Mouse (Mus musculus): Measurements from ENCODE around the gene Trp73. TPM values are rescaled to one million over a fixed set of nuclear protein-coding genes. Genes with fewer than 3 reads are reported as not detected.

Gene Trp73
- polyA plus RNA-seq, 1 experiment from 2014 or later, result 6.6 TPM

- Histone ChIP-seq H3K36me3 (ENCODE audit: control insufficient read depth, insufficient read depth, low read length) (no peaks in the 10 kb centered on the region), H3K27me3 (ENCODE audit: control insufficient read depth, insufficient read depth, low read length) (peaks cover 2% of the 10 kb centered on the region), H3K27ac (ENCODE audit: low read depth, low read length) (no peak overlapping the region), H3K9me3 (ENCODE audit: control insufficient read depth, low read length) (no peaks in the 10 kb centered on the region), H3K4me3 (ENCODE audit: low read depth, low read length) (peak overlapping the region; percentile 14; the same call in 1 of the 2 replicates), H3K4me1 (replicated peaks; ENCODE audit: control insufficient read depth, insufficient read depth, low read length) (peaks cover 5% of the 10 kb centered on the region; the same call in 1 of the 2 replicates), H3K9ac (ENCODE audit: low read length) (peak overlapping the region; percentile 35; the same call in 1 of the 2 replicates), H3K4me2 (ENCODE audit: low read depth, low read length, severe bottlenecking) (peak overlapping the region; percentile 54)
- WGBS, result 24% methylated on average over 2 of the region's 2 CpGs
- no peak for DNase-seq (ENCODE audit: low spot score)
- no peak for ATAC-seq (replicated peaks; ENCODE audit: low FRiP score)
Observed at GRCm38 (mm10) chr4:154026441-154026761, 113.6 kb downstream of the Trp73 start.

- 4% methylated on average over 33 of the region's 33 CpGs for WGBS
- DNase-seq (ENCODE audit: low spot score) (peak; percentile 80), ATAC-seq (replicated peaks; ENCODE audit: low FRiP score) (peak; percentile 47)
- peaks cover 5% of the 10 kb centered on the region; the same call in 1 of the 2 replicates for H3K4me1 ChIP-seq (replicated peaks; ENCODE audit: control insufficient read depth, insufficient read depth, low read length)
- H3K9me3 ChIP-seq (ENCODE audit: control insufficient read depth, low read length), result no peaks in the 10 kb centered on the region
- no peak within 1 kb of the TSS for H3K27ac ChIP-seq (ENCODE audit: low read depth, low read length)
- H3K27me3 ChIP-seq (ENCODE audit: control insufficient read depth, insufficient read depth, low read length), result peaks cover 2% of the 10 kb centered on the region
- peak within 1 kb of the TSS; percentile 35 for H3K9ac ChIP-seq (ENCODE audit: low read length)
- H3K4me2 ChIP-seq (ENCODE audit: low read depth, low read length, severe bottlenecking), result peak within 1 kb of the TSS; percentile 54
- H3K36me3 ChIP-seq (ENCODE audit: control insufficient read depth, insufficient read depth, low read length), result peaks cover 2% of the 10 kb centered on the region; the same call in 1 of the 2 replicates
- peak within 1 kb of the TSS; percentile 14 for H3K4me3 ChIP-seq (ENCODE audit: low read depth, low read length)
Observed at GRCm38 (mm10) chr4:154025641-154026440, 114.2 kb downstream of the Trp73 start, which contains the start of gene Smim1. Gene Smim1, minus strand, starts transcription at chr4:154026230.

- Histone ChIP-seq H3K4me3 (ENCODE audit: low read depth, low read length) (peak overlapping the region; percentile 14; the same call in 1 of the 2 replicates), H3K9me3 (ENCODE audit: control insufficient read depth, low read length) (no peaks in the 10 kb centered on the region), H3K27ac (ENCODE audit: low read depth, low read length) (no peak overlapping the region), H3K36me3 (ENCODE audit: control insufficient read depth, insufficient read depth, low read length) (peaks cover 6% of the 10 kb centered on the region; the same call in 1 of the 2 replicates), H3K4me1 (replicated peaks; ENCODE audit: control insufficient read depth, insufficient read depth, low read length) (peaks cover 5% of the 10 kb centered on the region; the same call in 1 of the 2 replicates), H3K27me3 (ENCODE audit: control insufficient read depth, insufficient read depth, low read length) (peaks cover 2% of the 10 kb centered on the region), H3K4me2 (ENCODE audit: low read depth, low read length, severe bottlenecking) (peak overlapping the region; percentile 54; the same call in 1 of the 2 replicates), H3K9ac (ENCODE audit: low read length) (no peak overlapping the region)
- DNase-seq (ENCODE audit: low spot score), result no peak
- WGBS, result 39% methylated on average over 17 of the region's 17 CpGs
- no peak for ATAC-seq (replicated peaks; ENCODE audit: low FRiP score)
Observed at GRCm38 (mm10) chr4:154024729-154025521, 115.1 kb downstream of the Trp73 start.

GRCm38 (mm10) chr4:154023754-154024601, 116.0 kb downstream of the Trp73 start:
- Histone ChIP-seq H3K4me3 (ENCODE audit: low read depth, low read length) (no peak overlapping the region), H3K4me2 (ENCODE audit: low read depth, low read length, severe bottlenecking) (no peak overlapping the region), H3K27ac (ENCODE audit: low read depth, low read length) (no peak overlapping the region), H3K9ac (ENCODE audit: low read length) (no peak overlapping the region), H3K9me3 (ENCODE audit: control insufficient read depth, low read length) (no peaks in the 10 kb centered on the region), H3K4me1 (replicated peaks; ENCODE audit: control insufficient read depth, insufficient read depth, low read length) (peaks cover 5% of the 10 kb centered on the region; the same call in 1 of the 2 replicates), H3K27me3 (ENCODE audit: control insufficient read depth, insufficient read depth, low read length) (peaks cover 2% of the 10 kb centered on the region), H3K36me3 (ENCODE audit: control insufficient read depth, insufficient read depth, low read length) (peaks cover 6% of the 10 kb centered on the region; the same call in 1 of the 2 replicates)
- ATAC-seq (replicated peaks; ENCODE audit: low FRiP score) (no peak), DNase-seq (ENCODE audit: low spot score) (peak; percentile 58)
- 29% methylated on average over 8 of the region's 8 CpGs for WGBS

GRCm38 (mm10) chr4:154022844-154023243, 117.2 kb downstream of the Trp73 start:
- Histone ChIP-seq H3K9ac (ENCODE audit: low read length) (no peak overlapping the region), H3K4me3 (ENCODE audit: low read depth, low read length) (no peak overlapping the region), H3K27me3 (ENCODE audit: control insufficient read depth, insufficient read depth, low read length) (peaks cover 2% of the 10 kb centered on the region), H3K4me1 (replicated peaks; ENCODE audit: control insufficient read depth, insufficient read depth, low read length) (peaks cover 5% of the 10 kb centered on the region; the same call in 1 of the 2 replicates), H3K36me3 (ENCODE audit: control insufficient read depth, insufficient read depth, low read length) (peaks cover 12% of the 10 kb centered on the region; the same call in 1 of the 2 replicates), H3K4me2 (ENCODE audit: low read depth, low read length, severe bottlenecking) (no peak overlapping the region), H3K9me3 (ENCODE audit: control insufficient read depth, low read length) (no peaks in the 10 kb centered on the region), H3K27ac (ENCODE audit: low read depth, low read length) (no peak overlapping the region)
- WGBS, result 32% methylated on average over 4 of the region's 4 CpGs
- no peak for DNase-seq (ENCODE audit: low spot score)
- ATAC-seq (replicated peaks; ENCODE audit: low FRiP score), result no peak

GRCm38 (mm10) chr4:154022407-154022806, 117.6 kb downstream of the Trp73 start:
- ATAC-seq (replicated peaks; ENCODE audit: low FRiP score), result no peak
- Histone ChIP-seq H3K36me3 (ENCODE audit: control insufficient read depth, insufficient read depth, low read length) (peaks cover 12% of the 10 kb centered on the region; the same call in 1 of the 2 replicates), H3K9me3 (ENCODE audit: control insufficient read depth, low read length) (no peaks in the 10 kb centered on the region), H3K4me2 (ENCODE audit: low read depth, low read length, severe bottlenecking) (no peak overlapping the region), H3K27ac (ENCODE audit: low read depth, low read length) (no peak overlapping the region), H3K27me3 (ENCODE audit: control insufficient read depth, insufficient read depth, low read length) (peaks cover 2% of the 10 kb centered on the region), H3K4me3 (ENCODE audit: low read depth, low read length) (no peak overlapping the region), H3K9ac (ENCODE audit: low read length) (no peak overlapping the region), H3K4me1 (replicated peaks; ENCODE audit: control insufficient read depth, insufficient read depth, low read length) (peaks cover 5% of the 10 kb centered on the region; the same call in 1 of the 2 replicates)
- no peak for DNase-seq (ENCODE audit: low spot score)
- WGBS, result 68% methylated on average over 4 of the region's 4 CpGs

GRCm38 (mm10) chr4:154021432-154021831, 118.6 kb downstream of the Trp73 start:
- peaks cover 5% of the 10 kb centered on the region; the same call in 1 of the 2 replicates for H3K4me1 ChIP-seq (replicated peaks; ENCODE audit: control insufficient read depth, insufficient read depth, low read length)
- no peak overlapping the region for H3K4me3 ChIP-seq (ENCODE audit: low read depth, low read length)
- H3K27ac ChIP-seq (ENCODE audit: low read depth, low read length), result no peak overlapping the region
- no peak overlapping the region for H3K9ac ChIP-seq (ENCODE audit: low read length)
- DNase-seq (ENCODE audit: low spot score) (no peak), ATAC-seq (replicated peaks; ENCODE audit: low FRiP score) (no peak)
- no peak overlapping the region for H3K4me2 ChIP-seq (ENCODE audit: low read depth, low read length, severe bottlenecking)
- peaks cover 15% of the 10 kb centered on the region; the same call in 1 of the 2 replicates for H3K36me3 ChIP-seq (ENCODE audit: control insufficient read depth, insufficient read depth, low read length)
- H3K27me3 ChIP-seq (ENCODE audit: control insufficient read depth, insufficient read depth, low read length), result peaks cover 2% of the 10 kb centered on the region
- no peaks in the 10 kb centered on the region for H3K9me3 ChIP-seq (ENCODE audit: control insufficient read depth, low read length)
- 92% methylated on average over 9 of the region's 9 CpGs for WGBS

GRCm38 (mm10) chr4:154019571-154019970, 120.4 kb downstream of the Trp73 start:
- H3K4me2 ChIP-seq (ENCODE audit: low read depth, low read length, severe bottlenecking), result no peak overlapping the region
- no peak for ATAC-seq (replicated peaks; ENCODE audit: low FRiP score)
- no peaks in the 10 kb centered on the region for H3K4me1 ChIP-seq (replicated peaks; ENCODE audit: control insufficient read depth, insufficient read depth, low read length)
- peak; percentile 71 for DNase-seq (ENCODE audit: low spot score)
- H3K9ac ChIP-seq (ENCODE audit: low read length), result no peak overlapping the region
- H3K9me3 ChIP-seq (ENCODE audit: control insufficient read depth, low read length), result no peaks in the 10 kb centered on the region
- H3K36me3 ChIP-seq (ENCODE audit: control insufficient read depth, insufficient read depth, low read length), result peaks cover 15% of the 10 kb centered on the region; the same call in 1 of the 2 replicates
- no peaks in the 10 kb centered on the region for H3K27me3 ChIP-seq (ENCODE audit: control insufficient read depth, insufficient read depth, low read length)
- WGBS, result 78% methylated on average over 7 of the region's 7 CpGs
- H3K27ac ChIP-seq (ENCODE audit: low read depth, low read length), result no peak overlapping the region
- no peak overlapping the region for H3K4me3 ChIP-seq (ENCODE audit: low read depth, low read length)

Data from forebrain, embryonic 11.5 days (tissue).